Mouse (Mus musculus): Measurements from ENCODE around the gene 9930111J21Rik1. TPM values are rescaled to one million over a fixed set of nuclear protein-coding genes. Genes with fewer than 3 reads are reported as not detected.
"Not testable (repeated sequence)": the region's sequence is repeated elsewhere in the genome, so short reads cannot be mapped to it uniquely, and the experiment has no call there.

The 9930111J21Rik1 gene
- 0.15 and 0.28 TPM in 2 replicates for polyA plus RNA-seq (2014; fragmentation: Nextera tagmentation; extraction: Ambion mirVana)

DNA sequence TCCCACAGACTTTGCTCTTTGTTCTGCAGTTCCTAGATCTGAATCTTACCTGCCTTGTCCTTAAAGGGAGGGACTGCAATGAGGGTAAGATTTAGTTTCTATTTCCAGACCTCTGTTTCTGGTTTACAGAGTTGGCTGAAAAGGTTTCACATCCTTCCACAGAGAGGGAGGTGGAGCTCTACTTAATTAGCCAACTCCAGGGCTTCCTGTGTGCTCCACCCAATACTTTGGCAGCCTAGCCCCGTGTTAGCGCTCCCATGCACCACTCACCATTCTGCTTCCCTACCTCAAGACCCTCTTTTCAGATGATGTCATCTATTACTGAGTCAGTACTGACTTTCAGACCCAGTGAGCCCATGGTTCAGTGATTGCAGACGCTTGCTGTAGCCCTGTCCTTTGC, at the start of gene 9930111J21Rik1:
Gene 9930111J21Rik1 (minus strand): TSS at position 148 of the 400 bp plus-strand sequence.
- ATAC-seq: not testable (repeated sequence)
- WGBS: no CpG with 5 or more reads among the region's 3 CpGs

GRCm38 (mm10) chr11:49012074-49012473, 32.9 kb upstream of the 9930111J21Rik1 start:
- H3K4me1 ChIP-seq (ENCODE audit: control insufficient read depth, insufficient read depth, low read length); DNase-seq (ENCODE audit: low spot score); H3K27ac ChIP-seq (ENCODE audit: low read depth, low read length); H3K4me3 ChIP-seq (ENCODE audit: low read depth, low read length); ATAC-seq; H3K9me3 ChIP-seq (replicated peaks; ENCODE audit: control insufficient read depth, low read length); H3K27me3 ChIP-seq (replicated peaks; ENCODE audit: control insufficient read depth, insufficient read depth, low read length); H3K9ac ChIP-seq (ENCODE audit: low read length); H3K36me3 ChIP-seq (ENCODE audit: control insufficient read depth, insufficient read depth, low read length); H3K4me2 ChIP-seq (ENCODE audit: low read length): not testable (repeated sequence)

More for the DNA sequence above, at the start of gene 9930111J21Rik1:
- H3K27me3 ChIP-seq (replicated peaks; ENCODE audit: control insufficient read depth, insufficient read depth, low read length); DNase-seq (ENCODE audit: low spot score); H3K9ac ChIP-seq (ENCODE audit: low read length); H3K4me3 ChIP-seq (ENCODE audit: low read depth, low read length); H3K27ac ChIP-seq (ENCODE audit: low read depth, low read length); H3K4me1 ChIP-seq (ENCODE audit: control insufficient read depth, insufficient read depth, low read length); H3K9me3 ChIP-seq (replicated peaks; ENCODE audit: control insufficient read depth, low read length); H3K36me3 ChIP-seq (ENCODE audit: control insufficient read depth, insufficient read depth, low read length); H3K4me2 ChIP-seq (ENCODE audit: low read length): not testable (repeated sequence)

GRCm38 (mm10) chr11:49006785-49007184, 27.6 kb upstream of the 9930111J21Rik1 start:
- not testable (repeated sequence) for H3K4me3 ChIP-seq (ENCODE audit: low read depth, low read length); H3K27ac ChIP-seq (ENCODE audit: low read depth, low read length); H3K27me3 ChIP-seq (replicated peaks; ENCODE audit: control insufficient read depth, insufficient read depth, low read length); H3K4me2 ChIP-seq (ENCODE audit: low read length); H3K9me3 ChIP-seq (replicated peaks; ENCODE audit: control insufficient read depth, low read length); DNase-seq (ENCODE audit: low spot score); H3K9ac ChIP-seq (ENCODE audit: low read length); ATAC-seq; H3K4me1 ChIP-seq (ENCODE audit: control insufficient read depth, insufficient read depth, low read length); H3K36me3 ChIP-seq (ENCODE audit: control insufficient read depth, insufficient read depth, low read length)
- WGBS: 50% methylated on average over 1 of the region's 1 CpGs

DNA sequence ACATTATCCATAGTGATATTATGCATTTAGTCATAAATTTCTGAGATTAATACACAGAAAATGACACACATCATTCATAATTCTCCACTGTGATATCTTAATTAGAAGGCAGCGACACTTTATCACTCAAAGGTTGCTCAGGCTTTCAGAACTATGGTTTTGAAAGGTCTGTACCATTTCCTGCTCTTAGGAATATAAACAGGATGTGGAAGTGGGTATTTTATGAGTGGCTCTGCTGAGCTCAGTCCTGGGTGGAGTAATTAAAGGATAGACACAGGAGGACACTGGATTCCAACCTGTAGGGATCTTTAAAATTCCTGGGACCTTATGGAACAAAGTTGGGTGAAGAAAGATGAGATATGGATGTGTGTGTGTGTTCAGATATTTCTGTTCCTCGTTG, 27.1 kb upstream of the 9930111J21Rik1 start:
- DNase-seq (ENCODE audit: low spot score); H3K27ac ChIP-seq (ENCODE audit: low read depth, low read length); H3K9me3 ChIP-seq (replicated peaks; ENCODE audit: control insufficient read depth, low read length); H3K4me3 ChIP-seq (ENCODE audit: low read depth, low read length); H3K27me3 ChIP-seq (replicated peaks; ENCODE audit: control insufficient read depth, insufficient read depth, low read length); H3K9ac ChIP-seq (ENCODE audit: low read length); H3K36me3 ChIP-seq (ENCODE audit: control insufficient read depth, insufficient read depth, low read length); ATAC-seq; H3K4me1 ChIP-seq (ENCODE audit: control insufficient read depth, insufficient read depth, low read length); H3K4me2 ChIP-seq (ENCODE audit: low read length): not testable (repeated sequence)
- 86% methylated on average over 2 of the region's 2 CpGs for WGBS

GRCm38 (mm10) chr11:49000411-49000810, 21.2 kb upstream of the 9930111J21Rik1 start:
- not testable (repeated sequence) for H3K27me3 ChIP-seq (replicated peaks; ENCODE audit: control insufficient read depth, insufficient read depth, low read length); H3K4me1 ChIP-seq (ENCODE audit: control insufficient read depth, insufficient read depth, low read length); H3K36me3 ChIP-seq (ENCODE audit: control insufficient read depth, insufficient read depth, low read length); H3K4me2 ChIP-seq (ENCODE audit: low read length); H3K9ac ChIP-seq (ENCODE audit: low read length); DNase-seq (ENCODE audit: low spot score); H3K27ac ChIP-seq (ENCODE audit: low read depth, low read length); H3K9me3 ChIP-seq (replicated peaks; ENCODE audit: control insufficient read depth, low read length); H3K4me3 ChIP-seq (ENCODE audit: low read depth, low read length); ATAC-seq
- 100% methylated on average over 1 of the region's 1 CpGs for WGBS

GRCm38 (mm10) chr11:48994018-48994417, 14.8 kb upstream of the 9930111J21Rik1 start, which contains the start of gene Tgtp1:
Gene Tgtp1 (minus strand): TSS chr11:48994172.
- H3K9ac ChIP-seq (ENCODE audit: low read length); H3K4me3 ChIP-seq (ENCODE audit: low read depth, low read length); H3K9me3 ChIP-seq (replicated peaks; ENCODE audit: control insufficient read depth, low read length); H3K4me2 ChIP-seq (ENCODE audit: low read length); H3K27ac ChIP-seq (ENCODE audit: low read depth, low read length); H3K36me3 ChIP-seq (ENCODE audit: control insufficient read depth, insufficient read depth, low read length); H3K27me3 ChIP-seq (replicated peaks; ENCODE audit: control insufficient read depth, insufficient read depth, low read length); H3K4me1 ChIP-seq (ENCODE audit: control insufficient read depth, insufficient read depth, low read length); ATAC-seq; DNase-seq (ENCODE audit: low spot score): not testable (repeated sequence)
- 73% methylated on average over 2 of the region's 2 CpGs for WGBS

DNA sequence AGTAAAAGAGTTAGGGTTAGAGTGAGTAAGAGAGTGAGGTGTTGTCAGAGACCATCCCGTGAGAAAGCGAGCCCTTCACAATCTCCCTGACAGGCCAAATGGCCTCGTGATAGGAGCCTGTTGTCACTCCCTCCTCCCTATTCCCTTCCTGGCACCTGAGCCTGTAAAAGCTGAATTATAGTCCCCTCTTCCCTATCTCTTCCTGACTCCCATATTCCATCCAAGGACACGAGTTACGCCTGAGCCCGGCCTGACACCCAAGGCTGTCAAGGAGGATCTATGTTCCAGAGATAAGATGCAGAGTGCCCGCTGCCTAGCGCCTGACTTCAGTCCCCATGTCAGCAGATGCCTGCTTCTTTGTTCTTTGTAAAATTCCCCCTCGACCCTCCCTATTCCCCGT, 14.1 kb upstream of the 9930111J21Rik1 start:
- H3K27ac ChIP-seq (ENCODE audit: low read depth, low read length); H3K9me3 ChIP-seq (replicated peaks; ENCODE audit: control insufficient read depth, low read length); H3K4me3 ChIP-seq (ENCODE audit: low read depth, low read length); H3K27me3 ChIP-seq (replicated peaks; ENCODE audit: control insufficient read depth, insufficient read depth, low read length); H3K4me1 ChIP-seq (ENCODE audit: control insufficient read depth, insufficient read depth, low read length); H3K4me2 ChIP-seq (ENCODE audit: low read length); H3K36me3 ChIP-seq (ENCODE audit: control insufficient read depth, insufficient read depth, low read length); H3K9ac ChIP-seq (ENCODE audit: low read length); DNase-seq (ENCODE audit: low spot score); ATAC-seq: not testable (repeated sequence)
- 80% methylated on average over 10 of the region's 10 CpGs for WGBS

DNA sequence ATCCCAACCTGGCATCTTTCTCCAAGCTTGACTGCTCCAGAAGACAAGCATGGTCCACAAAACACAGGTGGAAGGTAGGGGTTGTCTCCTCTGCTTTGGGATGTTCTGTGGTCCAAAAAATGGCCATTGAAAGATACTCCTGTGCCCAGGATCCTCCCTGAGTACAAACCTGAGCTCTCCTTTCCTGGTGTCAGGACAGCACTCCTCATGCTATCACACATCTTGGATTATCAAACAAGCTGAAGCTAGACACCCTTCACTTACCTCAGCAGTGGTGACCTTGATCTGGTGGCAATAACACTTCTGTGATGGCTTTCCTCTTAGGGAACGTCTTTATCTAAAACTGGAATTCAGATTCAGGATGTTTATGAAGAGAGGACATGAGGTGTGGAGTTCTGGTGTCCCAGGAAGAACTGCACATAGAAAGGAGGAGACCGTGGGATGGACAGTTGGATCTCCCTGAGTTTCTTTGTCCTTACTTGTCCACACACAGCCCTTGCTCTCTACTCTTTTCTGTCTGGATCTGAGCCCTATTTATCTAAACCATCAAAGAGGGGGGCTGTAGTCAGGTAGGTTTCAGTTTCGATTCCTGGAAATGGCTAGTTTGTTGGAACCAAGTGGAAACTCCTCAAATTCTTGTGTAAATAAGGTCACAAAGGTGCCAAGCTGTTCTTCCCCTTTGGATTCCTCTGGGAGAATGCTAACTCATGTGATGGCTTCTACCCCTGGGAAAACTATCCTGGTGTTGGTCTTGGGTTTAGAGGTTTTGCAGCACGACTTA, 12.7 kb upstream of the 9930111J21Rik1 start, which contains the start of gene Gm12185:
Gene Gm12185 (minus strand): TSS at position 487 of the 781 bp plus-strand sequence.
- H3K9ac ChIP-seq (ENCODE audit: low read length); H3K9me3 ChIP-seq (replicated peaks; ENCODE audit: control insufficient read depth, low read length); H3K4me1 ChIP-seq (ENCODE audit: control insufficient read depth, insufficient read depth, low read length); H3K4me3 ChIP-seq (ENCODE audit: low read depth, low read length); H3K4me2 ChIP-seq (ENCODE audit: low read length); ATAC-seq; H3K27me3 ChIP-seq (replicated peaks; ENCODE audit: control insufficient read depth, insufficient read depth, low read length); H3K27ac ChIP-seq (ENCODE audit: low read depth, low read length); DNase-seq (ENCODE audit: low spot score); H3K36me3 ChIP-seq (ENCODE audit: control insufficient read depth, insufficient read depth, low read length): not testable (repeated sequence)
- WGBS: 73% methylated on average over 4 of the region's 4 CpGs

DNA sequence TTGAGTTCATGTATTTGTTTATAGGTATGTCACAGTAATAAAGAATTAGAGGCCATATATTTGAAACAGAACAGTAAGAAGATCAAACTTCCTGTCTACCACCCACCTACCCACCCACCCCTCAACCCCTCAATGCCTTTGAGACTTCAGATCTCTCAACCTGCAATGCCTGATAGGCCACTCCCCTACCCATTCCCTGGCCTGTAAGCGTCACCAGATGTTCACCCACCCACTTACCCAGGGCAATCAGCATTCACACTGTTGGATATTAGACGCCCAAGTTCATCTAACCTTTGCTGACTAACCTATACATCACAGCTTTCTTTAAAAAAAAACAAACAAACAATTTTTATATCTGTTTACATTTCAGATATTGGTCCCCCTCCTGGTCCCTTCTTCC, 10.8 kb upstream of the 9930111J21Rik1 start:
- H3K27ac ChIP-seq (ENCODE audit: low read depth, low read length); H3K4me3 ChIP-seq (ENCODE audit: low read depth, low read length); H3K4me1 ChIP-seq (ENCODE audit: control insufficient read depth, insufficient read depth, low read length); H3K36me3 ChIP-seq (ENCODE audit: control insufficient read depth, insufficient read depth, low read length); H3K27me3 ChIP-seq (replicated peaks; ENCODE audit: control insufficient read depth, insufficient read depth, low read length); ATAC-seq; H3K4me2 ChIP-seq (ENCODE audit: low read length); H3K9ac ChIP-seq (ENCODE audit: low read length); DNase-seq (ENCODE audit: low spot score); H3K9me3 ChIP-seq (replicated peaks; ENCODE audit: control insufficient read depth, low read length): not testable (repeated sequence)
- 86% methylated on average over 1 of the region's 2 CpGs for WGBS
